Mouse (Mus musculus) ES-E14 (cell line): ENCODE measurements around the gene Vps53.

Source experiments
- CHD2 ChIP-seq: IDR thresholded peaks from 2 replicates; pipeline ENCODE4 v1.6.1; 2014; ENCODE audit warnings: mild to moderate bottlenecking, low read depth, low read length, inconsistent platforms
- HCFC1 ChIP-seq: IDR thresholded peaks from 2 replicates; pipeline ENCODE4 v1.6.1; 2012; ENCODE audit warnings: low read length, inconsistent platforms, borderline replicate concordance; ENCODE audit not compliant: insufficient read depth
- MAFK ChIP-seq: IDR thresholded peaks from 2 replicates; pipeline ENCODE4 v1.6.1; 2014; ENCODE audit warnings: mild to moderate bottlenecking, low read depth, low read length, inconsistent platforms; ENCODE audit not compliant: insufficient read depth
- ZC3H11A ChIP-seq: IDR thresholded peaks from 2 replicates; pipeline ENCODE4 v1.6.1; 2012; ENCODE audit warnings: low read depth, mild to moderate bottlenecking, inconsistent platforms, low read length, borderline replicate concordance
- ZNF384 ChIP-seq: IDR thresholded peaks from 2 replicates; pipeline ENCODE4 v1.6.1; 2012; ENCODE audit warnings: low read depth, low read length, inconsistent platforms

GRCm38 (mm10) chr11:76074296-76075093 lies 105.0 kb downstream of the Vps53 start:
- no peak for TF ChIP-seq ZNF384
- no peak for TF ChIP-seq ZC3H11A
- no peak for TF ChIP-seq CHD2
- no peak for TF ChIP-seq MAFK
- TF ChIP-seq HCFC1: no peak
